Mouse (Mus musculus) c-Kit-positive CD71-positive TER-119-negative erythroid progenitor cells, embryonic 14.5 days (primary cell): ENCODE measurements around the gene Mrpl51.

Source experiments
- DNase-seq: peaks from one replicate; pipeline ENCODE4 v3.0.0-alpha.2; 2013; ENCODE audit warnings: low read depth

The Mrpl51 gene

GRCm38 (mm10) chr6:125191332-125192015, at the start of gene Mrpl51, which contains the start of gene Ncapd2:
Gene Mrpl51, plus strand, starts transcription at chr6:125191801.
Gene Ncapd2, minus strand, starts transcription at chr6:125191701.
- peak; percentile 93 for DNase-seq

GRCm38 (mm10) chr6:125142436-125142835, 49.2 kb upstream of the Mrpl51 start:
- no peak for DNase-seq

GRCm38 (mm10) chr6:125143128-125143527, 48.5 kb upstream of the Mrpl51 start:
- no peak for DNase-seq

- DNase-seq = no peak
Measured at GRCm38 (mm10) chr6:125143904-125144303, 47.7 kb upstream of the Mrpl51 start.

- peak; percentile 88 for DNase-seq
Measured at GRCm38 (mm10) chr6:125145001-125145400, 46.6 kb upstream of the Mrpl51 start, which contains the start of gene Iffo1. Gene Iffo1, plus strand, starts transcription at chr6:125145241.

- DNase-seq = no peak
Measured at GRCm38 (mm10) chr6:125145479-125145951, 46.1 kb upstream of the Mrpl51 start.

GRCm38 (mm10) chr6:125146148-125146547, 45.5 kb upstream of the Mrpl51 start:
- DNase-seq = no peak

- no peak for DNase-seq
Measured at GRCm38 (mm10) chr6:125146797-125147196, 44.8 kb upstream of the Mrpl51 start.

GRCm38 (mm10) chr6:125147329-125147728, 44.3 kb upstream of the Mrpl51 start:
- DNase-seq = no peak

GRCm38 (mm10) chr6:125148251-125148925, 43.2 kb upstream of the Mrpl51 start:
- DNase-seq = no peak

GRCm38 (mm10) chr6:125148926-125149568, 42.6 kb upstream of the Mrpl51 start:
- no peak for DNase-seq

- no peak for DNase-seq
Measured at GRCm38 (mm10) chr6:125149569-125149950, 42.0 kb upstream of the Mrpl51 start.

- no peak for DNase-seq
Measured at GRCm38 (mm10) chr6:125152212-125153017, 39.2 kb upstream of the Mrpl51 start.

- no peak for DNase-seq
Measured at GRCm38 (mm10) chr6:125153018-125153389, 38.6 kb upstream of the Mrpl51 start.

- no peak for DNase-seq
Measured at GRCm38 (mm10) chr6:125153682-125154081, 37.9 kb upstream of the Mrpl51 start.

GRCm38 (mm10) chr6:125154550-125154949, 37.1 kb upstream of the Mrpl51 start:
- DNase-seq = no peak

GRCm38 (mm10) chr6:125155262-125155661, 36.3 kb upstream of the Mrpl51 start:
- no peak for DNase-seq

GRCm38 (mm10) chr6:125156491-125156890, 35.1 kb upstream of the Mrpl51 start:
- no peak for DNase-seq

GRCm38 (mm10) chr6:125156903-125157614, 34.5 kb upstream of the Mrpl51 start:
- DNase-seq = no peak

- no peak for DNase-seq
Measured at GRCm38 (mm10) chr6:125158944-125159492, 32.6 kb upstream of the Mrpl51 start.
